Mouse (Mus musculus) intestine, postnatal 0 days (tissue): ENCODE measurements around the gene Tcf7l2. TPM values are rescaled to one million over a fixed set of nuclear protein-coding genes. Genes with fewer than 3 reads are reported as not detected.
A peak's percentile ranks its signal among the peaks of the same experiment; 100 is the strongest.

Source experiments
- ATAC-seq: fragments of 200-750 bp; cut with Nextera tagmentation; 2 replicates; pipeline ENCODE4 v1.8.0; 2017; ENCODE audit warnings: mild to moderate bottlenecking, moderate TSS enrichment, moderate library complexity
- H3K27ac ChIP-seq: fragments of 300-500 bp; sonication (generic); 2 replicates; pipeline ENCODE4 v1.5.1; 2014; ENCODE audit warnings: mild to moderate bottlenecking, low read depth, low read length, moderate library complexity
- H3K27me3 ChIP-seq: fragments of 300-500 bp; sonication (generic); replicated peaks from 2 replicates; pipeline ENCODE4 v1.6.1; 2014; ENCODE audit warnings: low read length, mixed read lengths; ENCODE audit not compliant: control insufficient read depth, insufficient read depth
- H3K36me3 ChIP-seq: fragments of 300-500 bp; sonication (generic); 2 replicates; pipeline ENCODE4 v1.6.1; 2014; ENCODE audit warnings: mild to moderate bottlenecking, moderate library complexity; ENCODE audit not compliant: control insufficient read depth, insufficient read depth
- H3K4me1 ChIP-seq: fragments of 300-500 bp; sonication (generic); replicated peaks from 2 replicates; pipeline ENCODE4 v1.6.1; 2014; ENCODE audit warnings: antibody characterized with exemption, low read length, mixed read lengths; ENCODE audit not compliant: control insufficient read depth, insufficient read depth
- H3K4me2 ChIP-seq: fragments of 300-500 bp; sonication (generic); replicated peaks from 2 replicates; pipeline ENCODE4 v1.6.1; 2014; ENCODE audit warnings: low read depth, mild to moderate bottlenecking, moderate library complexity
- H3K4me3 ChIP-seq: fragments of 300-500 bp; sonication (generic); 2 replicates; pipeline ENCODE4 v1.5.1; 2014; ENCODE audit warnings: low read depth, low read length
- H3K9ac ChIP-seq: fragments of 300-500 bp; sonication (generic); 2 replicates; pipeline ENCODE4 v1.6.1; 2014; ENCODE audit warnings: mild to moderate bottlenecking, low read depth, low read length
- H3K9me3 ChIP-seq: fragments of 300-500 bp; sonication (generic); 2 replicates; pipeline ENCODE4 v1.6.1; 2016; ENCODE audit warnings: mixed run types; ENCODE audit not compliant: control insufficient read depth
- CTCF ChIP-seq: sonication (generic); IDR thresholded peaks from 2 replicates; pipeline ENCODE4 v1.5.1; 2016; ENCODE audit warnings: low read depth, mild to moderate bottlenecking, control low read depth, antibody characterized with exemption, moderate library complexity
- WGBS: fragments of 180-500 bp; shearing (Covaris S2); extraction: QIAGEN DNeasy Blood & Tissue Kit; methylation state at CpG from one replicate; pipeline ENCODE4 v1.1.7; 2014; 5-methylcytosine and 5-hydroxymethylcytosine counted together
- polyA plus RNA-seq: library from polyadenylated mRNA; unstranded; fragments of >200 nt; fragmentation: Nextera tagmentation; extraction: Ambion mirVana; gene quantifications from 2 replicates; pipeline ENCODE4 v1.2.1, GENCODE M21; 2015

Tcf7l2 gene
- polyA plus RNA-seq, 1 experiment from 2014 or later = 32.4 TPM

- H3K9me3 ChIP-seq = no peaks in the 10 kb centered on the region
- H3K9ac ChIP-seq = no peak overlapping the region
- ATAC-seq = no peak; the same call in 1 of the 2 replicates
- no peaks in the 10 kb centered on the region for H3K27me3 ChIP-seq
- TF ChIP-seq CTCF = no peak
- H3K27ac ChIP-seq = no peak overlapping the region
- H3K4me3 ChIP-seq = no peak overlapping the region
- peaks cover 6% of the 10 kb centered on the region; the same call in 1 of the 2 replicates for H3K36me3 ChIP-seq
- no peak overlapping the region; the same call in 1 of the 2 replicates for H3K4me2 ChIP-seq
- H3K4me1 ChIP-seq = peaks cover 12% of the 10 kb centered on the region; the same call in 1 of the 2 replicates
- 43% methylated on average over 5 of the region's 5 CpGs for WGBS
These were observed 19.5 kb downstream of the Tcf7l2 start for GRCm38 (mm10) chr19:55761086-55761485.

GRCm38 (mm10) chr19:55762187-55762586, 20.6 kb downstream of the Tcf7l2 start:
- TF ChIP-seq CTCF = no peak
- Histone ChIP-seq H3K36me3 (peaks cover 2% of the 10 kb centered on the region; the same call in 1 of the 2 replicates), H3K4me3 (no peak overlapping the region), H3K27me3 (no peaks in the 10 kb centered on the region), H3K4me1 (peaks cover 7% of the 10 kb centered on the region; the same call in 1 of the 2 replicates), H3K9ac (no peak overlapping the region), H3K27ac (no peak overlapping the region), H3K4me2 (no peak overlapping the region), H3K9me3 (no peaks in the 10 kb centered on the region)
- WGBS = 95% methylated on average over 3 of the region's 3 CpGs
- no peak for ATAC-seq

GRCm38 (mm10) chr19:55765814-55766213, 24.2 kb downstream of the Tcf7l2 start:
- TF ChIP-seq CTCF = no peak
- Histone ChIP-seq H3K27me3 (no peaks in the 10 kb centered on the region), H3K9me3 (no peaks in the 10 kb centered on the region), H3K9ac (no peak overlapping the region), H3K4me2 (no peak overlapping the region), H3K4me1 (peaks cover 4% of the 10 kb centered on the region; the same call in 1 of the 2 replicates), H3K36me3 (no peaks in the 10 kb centered on the region; the same call in 1 of the 2 replicates), H3K4me3 (no peak overlapping the region), H3K27ac (no peak overlapping the region)
- no peak for ATAC-seq
- 79% methylated on average over 11 of the region's 11 CpGs for WGBS

- Histone ChIP-seq H3K9me3 (no peaks in the 10 kb centered on the region), H3K4me3 (no peak overlapping the region), H3K27ac (0 out of 2 replicates have a peak overlapping the region, but pooled peaks have one; percentile 22), H3K27me3 (no peaks in the 10 kb centered on the region), H3K36me3 (no peaks in the 10 kb centered on the region; the same call in 1 of the 2 replicates), H3K4me2 (no peak overlapping the region), H3K9ac (no peak overlapping the region), H3K4me1 (no peaks in the 10 kb centered on the region)
- no peak for TF ChIP-seq CTCF
- no peak for ATAC-seq
- WGBS = 62% methylated on average over 6 of the region's 6 CpGs
These were observed 25.5 kb downstream of the Tcf7l2 start for GRCm38 (mm10) chr19:55767104-55767503.

- Histone ChIP-seq H3K27me3 (no peaks in the 10 kb centered on the region), H3K4me1 (no peaks in the 10 kb centered on the region), H3K9ac (no peak overlapping the region), H3K9me3 (no peaks in the 10 kb centered on the region), H3K4me3 (no peak overlapping the region), H3K4me2 (no peak overlapping the region), H3K27ac (peak overlapping the region; percentile 22; the same call in 1 of the 2 replicates), H3K36me3 (no peaks in the 10 kb centered on the region; the same call in 1 of the 2 replicates)
- TF ChIP-seq CTCF = no peak
- 7% methylated on average over 2 of the region's 2 CpGs for WGBS
- ATAC-seq = peak; percentile 34; the same call in 1 of the 2 replicates
These were observed 26.0 kb downstream of the Tcf7l2 start for GRCm38 (mm10) chr19:55767579-55767978.

- no peak for ATAC-seq
- H3K27me3 ChIP-seq = no peaks in the 10 kb centered on the region
- 68% methylated on average over 11 of the region's 11 CpGs for WGBS
- no peak for TF ChIP-seq CTCF
- no peak overlapping the region for H3K4me2 ChIP-seq
- H3K4me1 ChIP-seq = no peaks in the 10 kb centered on the region
- H3K9me3 ChIP-seq = no peaks in the 10 kb centered on the region
- H3K9ac ChIP-seq = no peak overlapping the region
- no peaks in the 10 kb centered on the region; the same call in 1 of the 2 replicates for H3K36me3 ChIP-seq
- no peak overlapping the region for H3K4me3 ChIP-seq
- H3K27ac ChIP-seq = no peak overlapping the region
These were observed 26.6 kb downstream of the Tcf7l2 start for GRCm38 (mm10) chr19:55768246-55768645.
